Mouse (Mus musculus) bone marrow, adult 2 months (tissue): ENCODE data around the gene Nol9.

ENCODE experiments used
- CTCF ChIP-seq: fragments of 200-500 bp; IDR thresholded peaks from 2 replicates; pipeline ENCODE4 v1.5.1; 2011; ENCODE audit warnings: low read length, control low read depth; ENCODE audit not compliant: control insufficient read depth, insufficient read depth
- POLR2A ChIP-seq: fragments of 200-500 bp; IDR thresholded peaks from 2 replicates; pipeline ENCODE4 v1.6.1; 2011; ENCODE audit warnings: low read depth, mild to moderate bottlenecking, control low read depth, low read length, borderline replicate concordance; ENCODE audit not compliant: control insufficient read depth

DNA sequence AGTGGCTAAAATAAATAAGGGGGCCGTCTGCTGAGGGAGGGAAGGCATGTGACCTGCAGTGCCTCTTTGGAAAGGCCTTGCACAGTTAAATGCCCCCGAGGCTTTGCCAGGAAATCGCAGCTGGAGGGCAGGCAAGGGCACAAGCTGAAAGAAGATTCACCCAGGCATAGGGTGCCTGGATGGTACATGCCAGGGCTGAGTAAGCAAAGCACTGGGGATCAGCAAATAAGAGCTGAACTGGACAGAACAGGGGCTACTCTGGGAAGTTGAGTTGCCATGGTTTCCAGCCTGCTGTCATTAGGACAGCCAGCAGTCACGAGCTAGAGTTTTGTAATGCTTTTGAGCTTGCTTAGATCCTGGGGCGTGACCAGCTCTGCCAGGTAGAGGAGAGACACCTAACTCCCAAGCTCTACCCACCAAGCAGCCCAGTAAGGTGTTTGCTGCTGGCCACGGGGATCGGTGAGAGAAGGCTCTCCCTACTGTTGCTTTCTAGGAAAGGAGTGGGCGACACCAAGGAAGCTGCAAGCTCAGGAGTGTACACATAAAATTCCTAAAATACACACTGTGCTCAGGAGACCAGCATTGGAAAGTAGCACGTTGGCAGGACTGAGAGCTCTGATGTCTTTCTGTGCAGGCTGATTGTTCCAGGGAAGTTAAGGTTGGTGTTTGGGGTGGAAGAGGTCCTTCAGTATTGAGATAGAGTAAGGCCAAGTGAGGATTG lies 23.4 kb downstream of the Nol9 start:
- TF ChIP-seq CTCF (no peak), POLR2A (no peak)
